Mouse (Mus musculus) urinary bladder, postnatal 4 days (tissue): Measurements from ENCODE around the gene Ikzf4.

Experiments
- DNase-seq, 2 experiments: peaks; one replicate each; pipeline ENCODE4 v3.0.0; 2021 to 2022; ENCODE audit warnings: low spot score in 2 of 2

Ikzf4 gene

DNA sequence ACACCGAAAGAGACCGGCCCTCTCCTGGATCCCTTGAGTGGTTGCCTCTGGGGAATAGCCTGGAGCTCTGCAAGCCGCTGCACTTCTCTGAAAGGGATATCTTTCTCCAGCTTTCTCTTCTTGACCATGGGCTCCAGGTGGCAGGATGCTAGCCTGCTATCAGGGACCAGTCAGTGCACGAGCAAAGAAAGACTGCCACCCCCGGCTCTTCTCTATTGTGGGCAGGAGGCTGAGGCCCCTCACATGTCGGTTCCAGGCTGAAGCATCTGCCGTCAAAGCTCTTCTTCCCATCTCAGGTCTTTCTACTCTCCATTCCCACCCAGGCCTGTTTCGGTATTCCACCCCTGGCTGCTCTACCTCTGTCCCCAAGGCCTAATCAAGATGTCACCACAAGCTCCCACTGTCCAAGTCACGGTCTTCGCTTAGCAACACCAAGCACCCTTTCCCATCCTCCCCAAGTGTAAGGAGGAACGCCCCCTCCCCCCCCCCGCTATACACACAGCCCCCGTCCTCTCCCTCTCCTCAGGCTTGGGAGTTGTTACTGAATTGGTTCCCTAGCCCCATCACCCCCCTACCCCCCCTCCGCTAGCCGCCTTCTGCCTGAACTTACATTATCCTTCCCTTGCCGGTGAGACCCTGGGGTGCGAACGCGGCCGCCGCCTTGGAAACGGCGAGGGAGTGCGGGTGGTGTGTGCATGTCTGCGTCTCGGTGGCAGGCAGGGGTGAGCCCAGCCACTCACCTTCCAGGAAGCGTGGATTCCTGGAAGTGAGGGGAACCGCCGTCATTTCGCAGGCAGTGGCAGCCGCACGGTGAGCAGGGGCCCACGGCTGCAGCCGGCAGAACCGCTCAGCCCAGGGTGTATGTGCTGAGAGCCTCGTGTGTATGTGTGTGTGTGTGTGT, at the start of gene Ikzf4:
Gene Ikzf4, minus strand, starts transcription at position 881 of the 901 bp plus-strand sequence.
- DNase-seq, result peak in 1 of 2 experiments; percentile 42

DNA sequence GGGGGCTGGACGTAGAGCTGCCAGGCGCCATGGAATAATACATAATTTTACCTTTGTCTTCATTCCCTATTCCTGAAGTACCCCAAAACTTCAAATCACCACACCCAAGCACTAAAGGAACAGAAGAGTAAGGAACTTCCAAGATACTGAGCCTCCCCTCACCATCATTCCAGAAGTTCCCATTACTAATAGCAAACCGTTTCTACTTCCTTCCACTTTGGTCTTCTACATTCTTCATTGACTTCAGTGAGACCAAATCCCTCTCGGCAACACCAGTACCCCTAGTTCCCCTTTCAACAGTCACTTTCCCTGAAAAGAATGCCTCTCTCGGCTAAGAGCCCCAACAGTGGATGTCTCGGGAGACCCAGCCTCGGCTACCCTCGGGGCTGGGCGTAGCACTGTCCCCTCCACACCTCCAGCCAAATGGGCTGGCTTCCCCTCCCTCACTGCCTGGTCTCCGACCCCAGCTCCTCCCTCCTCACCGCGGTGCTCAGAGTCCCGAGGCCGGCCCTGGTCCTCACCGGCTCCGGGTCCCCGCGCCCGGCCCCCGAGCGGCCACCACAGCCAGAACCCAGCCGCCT, 49.7 kb upstream of the Ikzf4 start:
- DNase-seq, result no peak

DNA sequence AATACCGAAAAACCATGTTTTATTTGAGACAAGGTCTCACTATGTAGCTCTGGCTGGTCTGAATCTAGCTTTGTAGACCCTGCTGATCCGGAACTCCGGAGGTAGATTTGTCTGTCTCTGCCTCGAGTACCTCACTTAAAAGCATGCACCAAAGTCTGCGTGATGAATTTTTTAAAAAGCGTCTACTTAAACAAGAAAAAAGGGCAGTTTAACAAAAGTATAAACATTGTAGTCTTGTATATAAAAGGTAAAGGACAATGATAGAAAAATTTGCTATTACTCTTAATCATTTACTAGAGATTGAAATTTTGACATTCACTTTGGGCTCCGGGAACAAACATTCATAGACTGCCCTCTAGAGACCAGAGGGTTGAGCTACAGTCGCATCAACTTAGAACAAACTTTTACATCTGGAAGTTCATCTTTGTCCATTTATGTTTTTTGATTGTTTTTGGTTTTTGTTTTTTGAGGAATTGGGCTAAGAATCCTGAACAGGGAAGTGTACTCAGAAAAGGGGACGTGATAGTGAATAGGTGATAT, 28.7 kb upstream of the Ikzf4 start:
- no peak for DNase-seq

DNA sequence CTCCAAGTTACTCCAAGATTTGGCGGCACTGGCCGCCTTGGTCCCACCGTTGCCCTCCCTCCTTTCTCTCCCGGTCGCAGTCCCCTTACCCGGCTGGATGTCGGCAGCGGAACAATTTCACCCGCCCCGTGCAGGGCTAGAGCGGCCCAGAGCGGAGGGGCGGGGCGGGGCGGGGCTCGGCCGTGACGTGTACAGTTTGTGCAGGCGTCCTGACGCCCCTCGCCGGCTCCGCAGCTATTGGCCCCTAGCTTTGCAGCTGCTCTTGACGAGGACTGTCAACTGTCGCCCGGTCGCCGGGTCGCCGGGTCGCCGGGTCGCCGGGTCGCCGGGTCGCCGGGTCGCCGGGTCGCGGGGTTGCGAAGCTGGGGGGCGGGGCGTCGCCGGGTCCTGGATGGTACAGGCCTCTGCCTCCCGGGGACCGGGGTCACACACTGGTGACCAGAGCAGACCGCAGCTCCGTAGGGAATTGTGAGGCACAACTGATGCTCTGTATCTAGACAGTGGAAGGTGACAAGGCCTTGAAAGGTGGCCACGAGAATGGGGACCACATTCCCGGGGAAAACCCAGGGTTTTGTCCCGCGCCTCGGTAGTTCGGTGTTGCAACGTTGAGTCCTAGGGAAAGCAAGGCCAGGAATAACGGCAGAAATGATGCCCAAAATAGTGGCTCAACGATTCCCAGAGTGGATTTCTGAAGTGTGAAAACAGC, 28.1 kb upstream of the Ikzf4 start, which contains the start of gene Suox:
Gene Suox, minus strand, starts transcription at position 311 of the 706 bp plus-strand sequence.
- peak; percentile 71 to 76 for DNase-seq

DNA sequence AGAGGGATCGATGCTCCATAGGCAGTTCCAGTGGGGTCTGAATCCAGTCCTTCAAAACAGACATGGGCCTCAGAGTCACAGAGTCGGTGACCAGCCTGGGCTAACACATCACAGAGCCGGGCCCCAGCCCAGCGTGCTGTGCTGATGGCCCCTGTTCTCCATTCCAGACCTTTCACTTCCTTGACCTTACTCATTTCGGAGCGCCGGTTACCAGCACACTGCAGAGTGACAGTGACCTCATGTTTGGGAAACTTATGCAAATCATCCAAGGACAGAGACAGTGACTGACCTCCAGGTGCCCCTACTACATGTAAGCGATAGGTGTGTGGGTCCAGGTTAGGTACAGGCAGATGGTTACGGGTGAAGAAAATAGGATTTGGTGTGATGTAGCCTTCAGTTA, 25.4 kb upstream of the Ikzf4 start:
- DNase-seq, result no peak

DNA sequence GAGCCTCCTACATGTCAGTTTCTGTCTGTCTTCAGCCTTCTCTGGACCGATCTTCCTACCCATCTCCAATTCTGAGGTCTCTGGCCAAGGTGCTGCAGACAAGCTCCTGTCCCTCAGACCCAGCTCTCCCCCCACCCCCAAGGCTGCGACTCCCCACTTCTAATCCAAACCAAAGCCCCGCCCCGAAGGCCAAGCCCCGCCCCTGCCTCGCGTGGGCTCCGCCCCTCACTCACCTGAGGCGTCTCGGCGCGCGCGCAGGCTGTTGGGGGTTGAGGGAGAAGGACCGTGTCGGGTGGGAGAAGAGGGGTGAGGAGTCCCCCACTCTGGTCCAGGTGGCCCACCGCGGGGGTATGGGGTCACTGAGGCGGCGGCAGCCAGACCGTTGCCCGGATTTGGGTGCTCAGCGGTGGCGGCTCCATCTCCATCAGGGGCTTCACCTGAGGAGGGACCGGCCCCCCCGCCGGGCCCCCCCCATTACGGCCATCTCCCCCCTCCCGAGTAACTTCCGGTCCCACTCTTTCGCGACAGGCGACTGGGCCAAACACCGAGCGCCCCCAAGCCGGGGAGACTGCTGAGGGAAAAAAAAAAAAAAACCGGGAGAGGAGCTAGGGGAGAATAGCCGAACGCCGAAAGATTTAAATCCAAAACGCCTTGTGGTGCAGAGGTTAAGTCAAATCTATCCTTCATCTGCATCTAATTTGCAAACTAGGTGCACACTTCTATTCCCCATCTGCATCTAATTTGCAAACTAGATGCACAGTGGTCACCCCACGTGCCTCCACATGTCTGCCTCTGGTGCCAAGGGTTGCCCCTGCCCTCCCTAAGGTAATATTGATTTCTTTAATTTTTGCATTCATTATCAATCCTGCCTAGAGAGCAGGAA, 23.2 kb upstream of the Ikzf4 start:
- DNase-seq, result peak; percentile 48 to 67

DNA sequence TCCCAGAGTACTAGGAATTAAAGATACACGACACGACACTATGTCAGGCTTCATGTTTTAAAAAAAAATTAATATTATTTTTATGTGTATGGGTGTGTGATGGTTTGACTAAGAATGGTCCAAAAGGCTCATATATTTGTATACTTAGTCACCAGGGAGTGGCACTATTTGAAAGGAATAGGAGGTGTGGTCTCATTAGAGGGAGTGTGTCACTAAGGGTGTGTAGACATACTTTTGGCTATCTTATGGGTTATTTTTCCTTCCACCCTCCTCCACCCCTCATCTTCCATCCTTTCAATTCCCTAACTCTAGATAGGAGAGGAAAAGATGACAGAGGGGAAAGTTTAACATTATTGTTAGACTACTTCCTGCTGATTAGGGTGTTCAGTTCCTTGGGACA, 20.0 kb upstream of the Ikzf4 start:
- DNase-seq, result no peak

DNA sequence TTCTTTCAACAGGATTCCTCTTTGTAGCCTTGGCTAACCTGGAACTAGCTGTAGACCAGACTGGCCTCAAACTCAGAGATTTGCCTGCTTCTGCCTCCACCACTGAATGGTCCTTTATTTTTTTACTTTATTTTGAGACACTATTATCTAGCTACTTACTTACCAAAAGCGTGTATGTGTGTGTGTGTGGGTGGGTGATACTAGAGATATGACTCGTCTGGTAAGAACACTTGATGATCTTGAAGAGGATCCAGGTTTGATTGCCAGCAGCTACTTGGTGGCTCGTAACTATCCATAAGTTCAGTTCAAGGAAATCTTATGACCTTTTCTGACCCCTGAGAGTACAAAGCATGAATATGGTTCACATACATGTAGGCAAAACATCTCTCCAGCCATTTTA, 19.5 kb upstream of the Ikzf4 start:
- DNase-seq, result no peak

DNA sequence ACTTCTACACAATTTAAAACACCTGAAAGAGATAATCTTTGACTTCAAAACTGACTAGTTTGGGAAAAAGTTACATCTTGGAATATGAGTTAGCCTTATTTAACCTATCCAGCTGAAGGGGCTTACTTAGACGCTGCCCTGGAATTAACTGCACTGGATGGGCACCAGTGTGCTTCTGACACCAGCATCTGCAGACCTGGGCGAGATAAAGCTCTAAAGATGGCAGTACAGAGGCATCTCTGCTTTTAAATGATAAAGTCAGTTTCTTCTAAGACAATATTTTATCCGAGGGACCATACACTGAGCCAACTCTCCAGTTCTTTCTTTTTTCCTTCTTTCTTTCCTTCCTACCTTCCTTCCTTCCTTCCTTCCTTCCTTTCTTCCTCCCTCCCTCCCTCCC, 19.0 kb upstream of the Ikzf4 start:
- DNase-seq, result no peak

DNA sequence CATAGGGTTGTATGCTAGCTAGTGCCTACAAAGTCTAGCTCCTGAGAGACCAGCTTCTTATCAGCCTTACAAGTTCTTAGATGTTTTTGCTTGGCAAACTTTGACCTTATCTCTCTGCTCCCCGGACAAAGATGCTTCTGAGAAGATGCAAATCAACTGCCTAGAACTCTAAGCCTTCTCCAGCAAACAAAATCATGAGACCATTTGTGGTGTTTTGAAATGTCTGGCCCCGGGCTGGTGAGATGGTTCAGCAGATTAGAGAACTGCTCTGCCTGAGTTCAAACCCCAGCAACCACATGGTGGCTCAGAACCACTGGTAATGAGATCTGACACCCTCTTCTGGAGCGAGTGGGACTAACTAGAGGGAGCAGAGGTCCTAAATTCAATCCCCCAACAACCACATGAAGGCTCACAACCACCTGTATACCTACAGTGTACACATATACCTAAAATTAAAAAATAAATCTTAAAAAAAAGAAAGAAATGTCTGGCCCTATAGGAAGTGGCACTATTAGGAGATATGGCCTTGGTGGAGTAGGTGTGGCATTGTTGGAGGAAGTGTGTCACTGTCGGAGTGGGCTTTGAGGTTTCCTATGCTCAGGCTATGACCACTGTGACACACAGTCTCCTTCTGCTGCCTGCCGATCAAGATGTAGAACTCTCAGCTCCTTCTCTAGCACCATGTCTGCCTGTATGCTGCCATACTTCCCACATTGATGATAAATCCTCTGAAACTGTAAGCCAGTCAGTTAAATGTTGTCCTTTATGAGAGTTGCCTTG, 17.8 kb upstream of the Ikzf4 start:
- DNase-seq, result no peak

DNA sequence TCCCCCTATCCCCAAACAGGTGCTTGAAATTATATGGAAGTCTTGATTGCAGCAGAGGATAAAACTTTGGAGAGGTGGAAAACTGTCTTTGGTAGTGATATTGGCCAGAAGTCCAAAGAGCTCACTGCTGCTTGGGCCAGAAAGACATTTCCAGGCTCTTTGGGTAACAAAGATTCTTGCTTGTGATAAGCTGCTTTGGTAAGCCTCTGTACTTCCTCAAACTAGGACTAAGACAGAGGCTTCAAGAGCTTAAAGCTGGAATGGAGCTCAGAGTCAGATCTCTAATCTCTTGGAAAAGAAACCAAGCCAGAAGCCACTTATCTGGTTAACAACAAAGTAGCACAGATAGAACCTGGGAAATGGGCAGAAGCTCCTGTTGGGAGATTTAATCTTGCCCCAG, 16.7 kb upstream of the Ikzf4 start:
- DNase-seq, result no peak

DNA sequence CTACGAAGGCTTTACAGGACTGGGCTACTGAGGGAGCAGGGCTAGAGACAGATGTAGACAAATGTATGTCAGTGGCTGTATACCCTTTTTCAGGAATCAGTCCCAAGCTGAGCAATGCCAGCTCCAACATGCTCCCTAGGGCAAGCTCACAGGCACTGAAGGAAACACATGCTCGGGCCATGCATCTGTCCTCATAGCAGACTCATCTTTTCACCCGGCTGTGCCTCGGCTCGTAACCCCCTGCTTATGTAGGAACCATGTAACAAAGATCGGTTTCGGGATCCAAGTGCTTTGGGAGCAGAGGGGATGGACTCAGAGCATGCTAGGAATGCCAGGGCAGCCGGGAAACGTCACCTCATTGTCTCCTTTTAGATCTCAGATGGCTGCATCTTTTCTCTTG, 13.7 kb upstream of the Ikzf4 start:
- DNase-seq, result no peak

DNA sequence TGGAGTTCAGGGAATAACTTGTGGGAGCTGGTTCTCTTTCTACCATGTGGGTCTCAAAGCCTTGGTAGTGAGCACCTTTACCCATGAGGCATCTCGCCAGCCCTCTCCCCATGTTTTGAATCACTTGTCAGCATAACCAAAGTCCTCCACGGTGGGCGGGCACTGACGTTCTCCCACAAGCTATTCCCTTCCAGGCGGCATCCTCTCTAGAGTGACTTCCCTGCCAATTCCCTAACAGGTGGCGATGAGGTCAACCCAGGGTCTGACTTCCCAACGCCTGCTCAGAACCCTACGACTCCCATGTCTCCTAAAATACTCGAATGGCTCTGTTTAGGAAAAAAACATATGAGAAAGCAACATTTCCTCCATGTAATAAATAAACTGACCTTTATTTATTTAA, 12.1 kb upstream of the Ikzf4 start:
- no peak for DNase-seq

DNA sequence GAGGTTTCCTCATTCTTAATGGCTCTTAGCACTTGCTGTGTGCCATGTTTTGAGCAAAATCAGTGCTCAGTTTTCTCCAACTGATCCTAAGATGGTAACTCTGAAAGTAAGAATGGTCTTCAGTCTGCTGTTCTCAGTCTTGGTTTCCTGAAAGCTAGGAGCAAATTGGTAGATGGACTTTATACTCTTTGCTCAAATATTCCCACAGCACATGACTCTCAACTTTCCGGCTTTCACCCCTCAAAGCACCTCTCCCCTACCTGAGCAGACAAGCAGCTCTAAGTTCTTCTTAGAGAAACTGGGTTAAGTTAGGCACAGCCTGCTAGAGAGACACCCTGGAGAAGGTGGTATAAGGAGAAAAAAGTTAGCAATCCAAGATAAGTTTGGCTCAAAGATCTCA, 10.9 kb upstream of the Ikzf4 start:
- no peak for DNase-seq

DNA sequence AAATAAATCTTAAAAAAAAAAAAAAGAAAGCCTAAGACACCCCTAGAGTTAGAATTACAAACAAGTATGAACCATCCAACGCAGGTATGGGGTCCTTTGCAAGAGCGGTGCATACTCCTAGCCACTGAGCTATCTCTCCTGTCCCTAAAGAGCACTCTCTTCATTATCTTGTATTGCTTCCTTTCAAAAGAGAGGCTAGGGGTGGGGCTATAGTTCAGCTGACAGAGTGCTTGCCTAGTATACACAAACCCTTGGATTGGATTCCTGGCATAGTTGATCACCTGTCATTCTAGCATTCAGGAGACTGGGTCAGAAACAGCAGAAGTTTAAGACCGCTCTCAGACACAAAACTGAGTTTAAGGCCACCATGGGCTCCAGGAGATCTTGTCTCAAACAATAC, 9.5 kb upstream of the Ikzf4 start:
- no peak for DNase-seq

DNA sequence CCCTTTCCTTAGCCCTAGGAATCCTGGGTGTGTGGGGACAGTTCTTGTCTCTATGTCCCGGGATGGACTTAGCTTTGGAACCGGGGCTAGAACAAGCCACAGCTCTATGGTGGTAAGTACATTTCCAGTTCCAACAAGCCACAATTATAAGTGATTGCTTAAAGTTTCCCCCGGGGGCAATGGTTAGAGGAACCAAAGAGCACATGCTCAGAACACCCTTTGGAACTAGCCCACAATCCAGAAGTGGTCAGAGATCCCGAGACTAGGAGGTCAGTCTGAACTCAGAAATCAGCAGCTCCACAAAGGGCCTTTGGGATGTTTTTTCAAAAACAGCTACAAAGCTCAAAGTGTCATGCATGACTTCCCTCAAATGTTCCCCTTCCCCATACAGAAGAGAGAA, 8.1 kb upstream of the Ikzf4 start:
- DNase-seq, result no peak

DNA sequence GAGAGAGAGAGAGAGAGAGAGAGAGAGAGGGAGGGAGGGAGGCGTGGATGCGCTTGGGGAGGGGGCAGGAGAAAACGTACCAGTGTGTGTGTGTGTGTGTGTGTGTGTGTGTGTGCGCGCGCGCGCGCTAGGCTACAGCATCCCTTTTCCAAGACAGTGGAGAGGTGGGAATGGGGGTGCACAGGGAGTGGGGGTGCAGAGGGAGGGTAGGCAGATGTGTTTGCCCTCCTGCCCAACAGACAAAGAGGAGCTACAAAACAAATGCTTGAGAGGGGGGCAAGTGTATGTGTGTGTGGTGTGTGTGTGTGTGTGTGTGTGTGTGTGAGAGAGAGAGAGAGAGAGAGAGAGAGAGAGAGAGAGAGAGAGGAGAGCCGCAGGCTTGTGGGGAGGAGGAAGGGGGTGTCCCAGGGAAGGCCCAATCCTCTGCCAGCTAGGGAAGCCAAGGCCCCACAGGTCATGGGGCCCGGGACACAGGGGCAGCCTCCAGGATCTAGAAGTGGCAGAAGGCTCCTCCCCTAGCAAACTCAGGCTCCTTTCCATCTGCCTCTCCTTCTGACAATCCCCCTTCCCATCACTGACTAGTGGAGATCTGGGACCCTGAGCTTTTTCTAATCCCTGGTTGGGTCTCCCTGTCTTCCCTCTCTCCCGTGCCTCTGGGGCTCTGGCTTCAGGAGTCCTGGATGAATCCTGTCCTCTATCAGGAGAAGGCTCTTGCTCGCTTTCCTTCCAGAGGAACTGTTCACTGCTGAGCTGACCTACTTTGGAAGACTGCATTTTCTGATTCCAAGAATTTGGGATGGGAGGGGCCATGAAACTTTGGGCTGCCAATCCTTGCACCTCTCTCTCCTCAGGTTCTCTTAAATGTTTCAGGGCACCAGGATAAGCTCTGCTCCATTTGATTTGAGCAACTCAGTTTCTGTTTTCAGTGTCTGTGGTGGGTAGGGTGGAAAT, 623 bp upstream of the Ikzf4 start:
- peak in 1 of 2 experiments; percentile 43 for DNase-seq

DNA sequence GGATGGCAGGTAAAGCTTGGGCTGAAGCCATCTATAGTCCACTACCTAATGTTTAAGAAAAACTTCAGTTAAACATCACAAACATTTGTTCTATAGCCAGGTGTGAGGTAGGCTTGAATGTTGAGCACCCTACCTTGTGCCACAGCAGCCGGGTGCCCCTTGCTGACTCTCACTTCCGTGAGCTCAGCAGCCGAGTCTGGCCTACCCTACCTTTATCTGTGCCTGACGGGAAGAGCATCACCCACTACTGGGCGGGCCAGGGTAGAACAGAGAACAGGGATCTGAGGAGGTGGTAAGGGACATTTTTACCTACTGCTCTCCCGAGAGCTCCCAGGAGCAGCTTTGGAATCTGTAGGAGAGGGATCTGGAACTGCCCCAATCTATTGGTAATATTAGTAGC, 3.0 kb downstream of the Ikzf4 start:
- no peak for DNase-seq

DNA sequence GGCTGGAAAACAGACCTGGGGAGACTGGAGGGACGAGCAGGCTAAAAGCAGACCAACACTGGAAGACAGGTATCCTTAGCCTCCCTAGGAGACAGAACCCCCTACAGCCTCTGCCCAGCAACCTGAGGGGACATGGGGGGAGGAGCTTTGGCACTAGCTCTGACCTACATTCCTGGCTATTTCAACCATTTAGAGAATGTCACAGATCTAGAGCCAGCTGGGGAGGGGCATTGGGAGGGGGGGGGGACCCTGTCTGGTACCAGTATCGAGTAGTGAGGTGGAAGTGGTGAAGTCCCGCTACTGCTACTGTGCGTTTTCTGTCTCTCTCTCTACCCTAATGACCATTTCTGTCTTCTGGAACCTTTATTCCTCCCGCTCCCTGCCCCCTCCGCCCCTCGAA, 3.9 kb downstream of the Ikzf4 start:
- no peak for DNase-seq
